Mouse (Mus musculus) thymus, adult 2 months (tissue): Measurements from ENCODE around the gene Edf1. TPM values are rescaled to one million over a fixed set of nuclear protein-coding genes. Genes with fewer than 3 reads are reported as not detected.
A peak's percentile ranks its signal among the peaks of the same experiment; 100 is the strongest.

Source experiments
- DNase-seq: peaks from one replicate; pipeline ENCODE4 v3.0.0; 2021
- H3K27ac ChIP-seq: fragments of 200-500 bp; 2 replicates; pipeline ENCODE4 v1.5.1; 2012; ENCODE audit warnings: low read length, control low read depth; ENCODE audit not compliant: control insufficient read depth, insufficient read depth
- H3K27me3 ChIP-seq: fragments of 200-500 bp; 2 replicates; pipeline ENCODE4 v1.6.1; 2012; ENCODE audit warnings: mild to moderate bottlenecking, low read length, moderate library complexity, mixed read lengths; ENCODE audit not compliant: control insufficient read depth, insufficient read depth
- H3K36me3 ChIP-seq: fragments of 200-500 bp; 2 replicates; pipeline ENCODE4 v1.6.1; 2012; ENCODE audit warnings: mild to moderate bottlenecking, low read length, moderate library complexity; ENCODE audit not compliant: control insufficient read depth, insufficient read depth
- H3K4me1 ChIP-seq: fragments of 200-500 bp; replicated peaks from 2 replicates; pipeline ENCODE4 v1.6.1; 2012; ENCODE audit warnings: low read length; ENCODE audit not compliant: control insufficient read depth, insufficient read depth
- H3K4me3 ChIP-seq: fragments of 200-500 bp; 2 replicates; pipeline ENCODE4 v1.5.1; 2012; ENCODE audit warnings: mild to moderate bottlenecking, low read length, control low read depth, moderate library complexity; ENCODE audit not compliant: control insufficient read depth, insufficient read depth
- CTCF ChIP-seq: fragments of 200-500 bp; IDR thresholded peaks from 2 replicates; pipeline ENCODE4 v1.5.1; 2012; ENCODE audit warnings: mild to moderate bottlenecking, control low read depth, low read length, moderate library complexity, borderline replicate concordance; ENCODE audit not compliant: control insufficient read depth, poor library complexity, insufficient read depth; ENCODE audit errors: extremely low read depth
- POLR2A ChIP-seq: fragments of 200-500 bp; IDR thresholded peaks from 2 replicates; pipeline ENCODE4 v1.6.1; 2012; ENCODE audit warnings: mild to moderate bottlenecking, low read length, control low read depth, moderate library complexity; ENCODE audit not compliant: control insufficient read depth, poor library complexity, insufficient read depth; ENCODE audit errors: extremely low read depth
- WGBS: fragments of 180-500 bp; shearing (Covaris S2); methylation state at CpG from one replicate; pipeline ENCODE4 v1.1.7; 2018; 5-methylcytosine and 5-hydroxymethylcytosine counted together
- polyA plus RNA-seq: library from polyadenylated mRNA; depleted of rRNA; stranded (reverse); fragments of >200 nt; gene quantifications from 2 replicates; pipeline ENCODE4 v1.2.3, GENCODE M21; 2012

Gene Edf1
- polyA plus RNA-seq, 1 experiment: 142 TPM

DNA sequence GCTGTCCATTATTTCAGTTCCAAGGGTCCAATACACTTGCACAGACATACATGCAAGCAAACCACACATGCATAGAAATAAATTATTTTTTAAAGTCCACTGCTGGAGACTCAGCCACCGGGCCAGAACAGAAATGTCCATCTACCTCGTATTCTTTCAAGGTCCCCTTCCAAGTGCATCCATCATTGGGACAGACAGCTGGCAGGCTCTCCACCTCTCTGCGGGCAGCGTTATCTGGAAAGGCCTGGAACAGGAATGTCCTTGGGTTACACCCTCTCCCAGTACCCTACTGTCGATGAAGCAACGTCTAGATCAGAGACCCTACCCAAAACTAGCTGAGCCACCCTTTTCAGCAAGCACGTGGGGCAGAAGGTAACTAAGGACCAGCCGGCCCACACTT, 21.1 kb upstream of the Edf1 start:
- no peak for DNase-seq
- no peak for TF ChIP-seq POLR2A
- TF ChIP-seq CTCF: no peak
- no peaks in the 10 kb centered on the region for H3K27me3 ChIP-seq
- WGBS: 90% methylated on average over 8 of the region's 8 CpGs
- peak overlapping the region; percentile 24; the same call in 1 of the 2 replicates for H3K27ac ChIP-seq
- peaks cover 8% of the 10 kb centered on the region for H3K4me1 ChIP-seq
- H3K4me3 ChIP-seq: no peak overlapping the region
- H3K36me3 ChIP-seq: peaks cover 55% of the 10 kb centered on the region

DNA sequence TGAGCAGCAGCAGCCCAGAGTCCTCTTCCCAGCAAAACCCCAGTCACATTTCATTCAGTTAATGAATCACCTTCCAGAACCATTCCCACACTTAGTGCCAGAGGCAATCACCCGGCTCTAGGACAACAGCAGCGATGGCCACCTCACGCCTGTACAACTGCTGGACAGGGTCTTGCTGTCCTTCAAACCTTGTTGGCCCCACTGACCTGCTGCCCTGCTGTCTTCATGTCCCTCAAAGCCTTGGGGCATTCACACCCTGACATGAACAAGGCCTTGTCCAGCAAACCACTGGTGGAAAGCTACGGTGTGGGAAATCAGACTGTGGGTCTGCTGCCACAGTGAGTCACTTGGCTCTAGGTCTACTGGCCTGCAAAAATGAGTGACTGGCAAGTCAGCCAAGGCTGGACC, 17.1 kb upstream of the Edf1 start:
- 91% methylated on average over 4 of the region's 4 CpGs for WGBS
- H3K27me3 ChIP-seq: no peaks in the 10 kb centered on the region
- peaks cover 33% of the 10 kb centered on the region for H3K36me3 ChIP-seq
- peaks cover 27% of the 10 kb centered on the region for H3K4me1 ChIP-seq
- no peak for DNase-seq
- no peak overlapping the region for H3K27ac ChIP-seq
- H3K4me3 ChIP-seq: no peak overlapping the region
- TF ChIP-seq POLR2A (no peak), CTCF (no peak)

DNA sequence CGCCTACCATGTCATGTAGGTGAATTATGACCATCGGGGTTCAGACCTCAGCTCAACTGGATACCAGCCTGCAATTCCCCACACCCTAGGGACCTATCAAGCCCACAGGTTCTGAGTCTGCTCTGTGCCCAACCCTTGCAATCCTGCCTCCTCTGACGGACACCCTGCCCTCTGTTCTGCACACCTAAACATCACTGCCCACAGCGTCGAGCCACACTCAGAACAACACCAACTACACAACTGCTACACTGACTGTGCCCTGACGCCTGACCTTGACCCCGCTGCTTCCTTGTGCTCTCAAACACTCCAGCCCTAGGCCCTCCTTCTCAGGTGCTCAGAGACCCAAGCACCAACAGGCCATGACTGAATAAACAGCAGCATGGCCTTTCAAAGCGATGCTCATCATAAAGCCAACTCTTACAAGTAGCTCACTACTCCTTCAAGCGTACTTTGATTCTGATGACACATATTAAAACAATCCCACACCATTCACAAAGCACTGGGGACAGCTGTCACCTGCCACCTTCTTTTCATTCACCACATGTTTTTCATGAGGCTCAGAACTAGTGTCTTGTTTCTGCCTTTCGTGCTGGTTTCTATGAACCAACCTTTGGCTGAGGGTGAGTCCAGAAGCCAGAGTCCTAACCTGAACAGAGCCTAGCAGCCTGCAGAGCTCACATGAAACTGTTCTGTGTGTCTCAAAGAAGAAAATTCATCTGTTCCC, 15.8 kb upstream of the Edf1 start:
- peaks cover 33% of the 10 kb centered on the region for H3K4me1 ChIP-seq
- peaks cover 20% of the 10 kb centered on the region for H3K36me3 ChIP-seq
- H3K4me3 ChIP-seq: no peak overlapping the region
- no peaks in the 10 kb centered on the region for H3K27me3 ChIP-seq
- no peak overlapping the region for H3K27ac ChIP-seq
- WGBS: 90% methylated on average over 10 of the region's 10 CpGs
- no peak for DNase-seq
- TF ChIP-seq POLR2A (no peak), CTCF (no peak)

DNA sequence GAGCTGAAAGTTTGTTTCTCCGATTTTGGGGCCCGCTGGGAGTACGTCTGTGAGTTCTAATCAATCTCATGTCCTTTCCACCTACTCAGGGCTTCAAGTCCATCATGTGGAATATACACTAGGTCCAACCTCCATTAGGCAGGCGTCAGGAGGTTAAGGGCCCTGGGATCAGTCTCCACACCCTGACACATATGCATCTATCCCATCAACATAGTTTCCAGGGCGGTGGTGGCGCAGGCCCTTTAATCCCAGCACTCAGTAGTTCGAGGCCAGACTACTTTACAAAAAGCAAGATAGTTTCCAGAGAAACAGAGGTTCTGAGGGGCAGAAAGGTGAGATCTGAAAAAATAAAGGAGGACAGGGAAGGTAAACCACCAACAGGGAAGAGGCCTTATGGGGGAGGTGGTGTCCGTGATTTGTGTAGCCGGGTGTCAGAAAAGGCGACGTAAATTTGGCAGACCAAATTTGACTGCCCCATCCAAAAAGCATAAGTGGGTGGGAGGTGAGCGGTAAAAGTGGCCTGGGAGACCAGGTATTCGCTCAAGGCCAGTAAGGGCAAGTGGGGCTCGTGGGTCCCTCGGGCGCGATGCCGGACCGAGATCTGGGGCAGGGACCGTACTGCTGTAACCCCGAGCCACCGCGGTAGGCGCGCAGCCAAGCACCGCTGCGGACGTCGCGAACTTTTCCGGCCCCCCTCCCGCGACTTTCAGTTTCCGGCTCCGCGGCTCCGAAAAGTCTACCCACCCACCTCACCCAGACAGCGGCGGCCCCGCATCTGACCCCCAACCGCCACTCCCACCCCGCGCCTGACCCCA, 11.4 kb upstream of the Edf1 start:
- peaks cover 59% of the 10 kb centered on the region for H3K4me1 ChIP-seq
- WGBS: 8% methylated on average over 43 of the region's 43 CpGs
- DNase-seq: peak; percentile 27
- no peaks in the 10 kb centered on the region for H3K36me3 ChIP-seq
- H3K4me3 ChIP-seq: peak overlapping the region; percentile 68
- no peak for TF ChIP-seq CTCF
- no peak for TF ChIP-seq POLR2A
- no peaks in the 10 kb centered on the region for H3K27me3 ChIP-seq
- H3K27ac ChIP-seq: peak overlapping the region; percentile 68

DNA sequence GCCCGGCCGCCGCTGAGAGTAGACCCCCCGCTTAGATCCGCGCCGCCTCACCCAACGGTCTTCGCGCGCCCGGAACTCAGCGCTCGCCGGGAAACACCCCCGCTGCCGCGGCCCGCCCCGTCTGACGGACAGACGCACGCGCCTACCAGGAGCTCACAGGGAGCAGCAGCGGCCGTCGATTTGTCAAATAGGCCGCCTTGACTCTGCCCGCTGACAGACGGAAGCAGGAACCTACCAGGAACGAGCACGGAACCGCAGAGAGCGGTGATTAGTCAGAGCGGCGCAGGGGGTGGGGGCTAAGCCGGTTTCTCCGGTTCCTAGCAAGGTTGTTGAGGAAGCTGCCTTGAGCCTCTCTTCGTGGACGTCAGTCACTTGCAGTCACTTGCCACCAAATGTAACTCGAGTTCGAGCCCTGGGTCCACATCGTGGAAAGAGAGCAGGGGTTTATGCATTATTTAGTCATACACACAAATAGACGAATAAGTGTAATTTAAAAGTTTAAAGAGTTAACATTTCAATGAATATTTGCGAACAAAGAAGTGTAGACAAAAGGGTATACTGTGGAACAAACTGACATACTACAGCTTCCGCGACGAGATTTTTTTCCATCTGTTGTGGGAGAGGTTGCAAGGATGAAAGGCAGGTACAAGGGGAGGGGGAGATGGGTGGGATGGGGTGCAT, 10.7 kb upstream of the Edf1 start, which contains the start of gene Traf2:
Traf2 (minus strand) TSS at position 130 of the 681 bp plus-strand sequence.
- WGBS: under 1% methylated on average over 48 of the region's 48 CpGs
- Histone ChIP-seq H3K36me3 (no peaks in the 10 kb centered on the region), H3K4me3 (peak within 1 kb of the TSS; percentile 68), H3K27ac (peak within 1 kb of the TSS; percentile 68), H3K27me3 (no peaks in the 10 kb centered on the region), H3K4me1 (peaks cover 64% of the 10 kb centered on the region)
- peak; percentile 99 for DNase-seq
- TF ChIP-seq POLR2A: peak; percentile 73
- TF ChIP-seq CTCF: 0 out of 2 replicates have a peak, but pooled peaks have one; percentile 63
